Mouse (Mus musculus): ENCODE results near the gene Kif26b.

DNA sequence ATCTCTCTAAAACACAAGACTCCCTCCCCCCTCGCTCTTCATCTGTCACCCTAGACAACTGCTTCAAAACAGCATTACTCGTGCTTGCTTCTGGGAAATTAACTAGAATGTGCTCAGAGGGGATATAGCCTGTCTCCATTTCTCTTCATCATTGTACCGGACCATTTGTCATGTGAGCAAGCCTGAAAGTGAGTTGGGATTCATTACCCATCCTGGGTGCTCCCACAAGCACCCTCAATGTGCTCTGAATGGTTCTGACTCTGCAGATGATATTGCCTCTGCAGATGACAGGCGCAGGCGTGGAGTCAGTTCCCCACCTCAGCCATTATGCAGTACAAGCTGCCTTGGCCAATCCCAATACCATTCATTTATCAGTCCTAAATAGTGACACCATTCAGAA lies 357.7 kb downstream of the Kif26b start:
- no peak for TF ChIP-seq CTCF (IDR thresholded peaks at IDR 0.05; ENCODE audit: extremely low read depth, insufficient read depth, insufficient read length, insufficient replicate concordance)
- no peak for TF ChIP-seq POLR2A (IDR thresholded peaks at IDR 0.05; ENCODE audit: low read depth, low read length)
